Mouse (Mus musculus) cerebellum, postnatal 4 days (tissue): ENCODE data around the gene 9130409I23Rik.

Experiments
- DNase-seq, 2 experiments: peaks; one replicate each; pipeline ENCODE4 v3.0.0; 2022; ENCODE audit warnings: low spot score in 2 of 2, mixed read lengths in 1 of 2

9130409I23Rik gene

DNA sequence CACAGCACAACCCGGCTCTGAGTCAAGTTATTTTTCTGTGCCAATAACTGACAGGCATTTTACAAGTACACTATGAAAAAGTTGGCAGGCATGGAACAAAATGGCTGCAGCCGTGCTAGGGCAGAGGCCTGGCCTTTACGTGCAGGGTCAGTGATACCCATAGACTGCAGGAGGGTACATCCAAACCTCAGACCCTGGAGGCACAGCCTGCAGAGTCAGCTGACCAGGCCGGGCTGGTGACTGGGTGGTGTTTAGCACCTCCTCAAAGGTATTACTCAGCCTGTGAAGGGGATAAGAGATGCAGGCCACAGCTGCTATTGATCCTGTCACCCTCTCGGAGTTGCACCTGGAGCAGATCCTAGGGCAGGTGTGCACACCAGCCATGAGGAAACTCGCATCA lies at the start of gene 9130409I23Rik:
TSS of gene 9130409I23Rik (plus strand) at position 301 of the 400 bp plus-strand sequence.
- no peak for DNase-seq

DNA sequence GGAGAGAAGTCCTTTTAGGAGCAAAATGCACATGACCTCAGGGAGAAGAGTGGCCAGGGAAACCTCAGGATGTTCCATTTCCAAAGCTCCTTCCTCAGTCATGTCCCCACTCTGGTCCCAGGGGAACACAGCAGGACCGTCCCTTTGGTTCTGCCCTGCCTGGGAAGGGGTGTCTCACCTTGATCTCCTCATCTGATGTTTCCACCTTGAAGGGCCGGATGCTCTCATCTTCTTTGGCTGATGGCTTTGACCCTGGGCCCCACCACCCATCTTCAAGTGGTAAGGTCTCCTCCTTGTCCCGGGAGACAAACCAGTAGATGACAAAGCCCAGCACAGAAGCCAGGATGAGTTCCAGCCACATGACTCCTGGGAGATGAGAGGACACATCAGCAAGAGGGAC lies 49.4 kb upstream of the 9130409I23Rik start:
- no peak for DNase-seq

DNA sequence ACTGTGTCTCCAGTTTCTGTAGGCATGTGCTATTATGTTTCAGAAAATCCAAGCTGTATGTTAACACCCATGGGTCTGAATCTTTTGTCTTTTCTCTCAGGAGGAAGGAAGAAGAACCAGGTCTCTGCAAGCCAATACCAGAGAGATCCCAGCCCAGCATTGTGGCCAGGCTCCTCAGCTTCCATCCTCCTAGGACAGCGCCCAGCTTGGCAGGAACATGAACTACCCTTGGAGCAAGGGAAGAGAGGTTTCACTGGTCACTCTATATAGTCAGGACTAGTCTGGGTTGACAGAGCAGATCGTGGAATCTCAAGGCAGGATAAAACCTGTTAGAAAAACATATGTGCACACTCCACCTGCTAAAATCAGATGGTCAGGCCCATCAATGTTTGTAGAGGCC lies 47.2 kb upstream of the 9130409I23Rik start:
- DNase-seq, result no peak

DNA sequence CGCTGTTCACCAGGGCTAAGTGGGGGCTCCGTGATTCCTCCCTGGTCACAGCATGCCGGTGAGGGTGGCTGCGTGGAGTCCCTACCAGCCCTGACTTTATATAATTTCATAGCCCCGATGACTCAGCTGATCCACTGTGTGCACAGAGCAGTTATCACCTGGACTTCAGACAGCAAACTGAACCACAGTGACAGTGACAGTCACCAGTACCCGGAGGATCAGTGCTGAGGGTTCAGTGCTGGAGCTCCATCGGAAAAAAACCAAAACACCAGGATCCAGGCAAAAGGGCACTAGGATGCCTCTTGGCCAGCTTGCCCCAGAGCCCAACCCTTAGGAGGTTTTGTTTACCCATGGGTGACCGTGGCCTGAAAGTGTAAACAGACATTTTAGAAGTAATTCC lies 45.7 kb upstream of the 9130409I23Rik start:
- DNase-seq, result no peak

DNA sequence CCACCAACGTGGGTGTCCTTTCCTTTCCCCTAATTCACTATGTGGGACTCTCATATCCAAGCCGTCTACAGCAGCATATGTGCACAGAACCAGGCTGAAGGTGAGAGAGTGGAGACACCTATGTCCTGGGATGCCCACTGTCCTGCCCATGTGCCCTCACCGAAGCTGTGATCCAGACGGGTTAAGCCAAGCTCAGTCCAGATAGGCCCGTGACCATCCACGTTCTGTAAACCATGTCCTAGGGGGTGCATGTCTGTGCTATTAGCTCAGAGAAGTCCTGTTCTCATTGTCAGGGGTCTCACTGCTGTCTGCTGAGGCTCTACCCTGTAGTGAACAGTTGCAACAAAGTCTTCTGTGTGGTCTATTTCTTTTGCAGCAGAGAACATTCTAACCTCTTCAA lies 43.2 kb upstream of the 9130409I23Rik start:
- DNase-seq, result peak in 1 of 2 experiments; percentile 9

DNA sequence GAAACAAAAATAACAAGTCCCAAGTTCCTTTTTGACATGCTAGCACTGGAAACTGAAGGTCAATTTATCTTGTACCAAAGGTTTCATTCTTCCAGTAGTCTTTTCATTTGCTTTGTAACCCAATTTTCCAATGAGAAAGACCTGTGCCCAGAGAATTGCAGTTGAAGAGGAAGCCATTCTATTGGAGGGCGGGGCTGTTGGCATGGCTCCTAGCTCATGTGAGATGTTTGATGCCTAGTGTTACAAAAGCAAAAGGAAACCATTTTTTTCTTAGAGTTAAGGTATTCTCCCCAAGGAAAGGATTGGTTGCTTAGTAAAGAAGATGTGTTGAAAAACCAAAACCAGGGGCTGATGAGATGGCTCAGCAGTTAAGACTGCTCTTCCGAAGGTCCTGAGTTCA lies 42.8 kb upstream of the 9130409I23Rik start:
- peak in 1 of 2 experiments; percentile 5 for DNase-seq

DNA sequence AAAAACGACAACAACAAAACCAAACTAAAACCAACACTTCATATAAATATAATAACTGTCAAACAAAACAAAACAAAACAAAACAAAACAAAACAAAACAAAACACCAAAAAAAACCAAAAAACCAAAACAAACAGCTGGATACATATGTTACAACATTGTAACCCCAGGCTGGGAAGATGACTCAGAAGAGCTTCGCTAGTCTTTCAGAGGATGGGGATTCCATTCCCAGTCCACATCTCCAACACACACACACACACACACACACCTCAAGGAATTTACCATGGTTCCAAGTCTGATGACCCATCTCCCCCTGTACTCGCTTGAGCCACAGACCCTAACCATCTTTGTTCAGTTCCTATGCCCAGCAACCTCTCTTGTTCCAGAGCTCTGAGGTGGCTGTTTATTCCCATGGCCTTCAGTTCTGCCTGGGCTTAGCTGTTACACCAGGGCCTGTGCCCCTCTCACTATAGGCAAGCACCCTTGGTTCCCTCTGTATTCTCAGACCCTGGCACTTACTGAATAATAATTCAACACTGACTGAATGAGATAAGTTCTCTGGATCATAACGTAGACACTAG lies 41.9 kb upstream of the 9130409I23Rik start:
- no peak for DNase-seq

DNA sequence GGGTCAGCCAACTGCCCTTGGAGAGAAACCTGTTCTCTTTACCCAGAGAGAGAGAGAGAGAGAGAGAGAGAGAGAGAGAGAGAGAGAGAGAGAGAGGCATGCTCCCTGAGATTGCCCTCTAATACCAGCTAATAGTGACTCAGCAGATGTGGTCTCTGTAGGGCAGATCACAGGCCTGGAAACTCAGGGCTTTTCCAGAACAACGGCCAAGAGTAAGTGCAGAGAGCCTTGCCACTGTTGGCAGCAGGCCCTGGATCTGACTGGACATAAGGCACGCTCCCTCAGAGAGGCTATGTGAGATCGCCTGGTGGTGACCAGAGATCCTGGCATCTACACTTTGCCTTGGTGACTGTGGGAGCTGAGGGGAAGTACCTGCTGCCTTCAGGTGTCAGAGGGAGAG lies 41.3 kb upstream of the 9130409I23Rik start:
- DNase-seq, result no peak

DNA sequence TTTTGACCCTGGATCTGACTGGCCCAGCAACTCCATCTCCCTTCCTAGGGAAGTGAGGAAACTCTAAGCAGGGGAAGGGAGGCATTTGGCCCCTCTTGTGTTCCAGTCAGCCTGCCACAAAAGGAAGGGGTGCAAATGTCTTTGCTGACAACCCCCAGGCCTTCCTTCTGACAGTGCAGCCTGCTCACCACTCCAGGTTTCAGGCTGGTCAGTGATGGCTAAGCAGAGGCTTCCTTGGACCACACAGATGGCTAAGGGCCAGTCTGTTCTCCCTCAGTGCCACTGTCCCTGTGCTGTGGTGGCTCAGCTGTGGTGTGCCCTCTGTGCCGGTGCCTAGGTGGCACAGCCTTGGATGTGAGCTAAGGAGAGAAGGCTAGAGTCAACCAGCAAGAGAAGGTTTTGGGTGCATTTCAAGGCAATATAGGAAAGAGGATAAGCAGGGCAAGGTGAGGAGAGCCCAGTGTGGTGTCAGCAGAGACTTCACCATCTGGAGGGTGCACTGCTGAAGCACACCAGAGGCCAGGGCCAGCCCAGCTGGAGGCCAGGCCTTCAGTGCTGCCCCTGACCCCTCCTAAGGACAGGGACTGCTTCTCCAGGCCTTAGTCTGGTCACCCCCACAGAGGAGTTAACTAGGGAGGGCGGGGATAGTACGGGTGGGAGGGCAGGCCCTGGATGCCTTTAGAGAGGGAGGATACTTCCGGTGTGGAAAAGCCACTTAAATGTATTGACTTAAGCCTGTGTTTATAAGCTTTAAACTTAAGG lies 40.7 kb upstream of the 9130409I23Rik start:
- peak in 1 of 2 experiments; percentile 15 for DNase-seq

DNA sequence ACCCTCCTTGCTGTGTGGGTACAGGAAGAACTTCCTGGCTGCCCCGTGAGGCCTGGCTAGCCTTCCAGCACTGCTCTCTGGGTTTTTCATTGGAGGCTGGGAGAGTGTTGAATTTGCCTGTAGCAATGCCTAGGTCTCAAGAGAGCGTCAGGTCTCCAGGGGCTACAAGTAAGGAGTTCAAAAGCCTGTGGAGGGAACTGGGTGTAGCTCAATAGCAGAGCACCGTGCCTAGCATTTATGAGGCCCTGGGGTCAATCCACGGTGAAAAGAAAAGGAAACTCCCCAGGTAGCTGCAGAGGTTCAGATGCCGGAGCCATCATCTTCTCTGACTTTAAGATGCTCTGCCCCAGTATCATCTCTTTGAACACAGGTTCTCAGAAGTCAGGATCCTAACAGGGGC lies 39.4 kb upstream of the 9130409I23Rik start:
- no peak for DNase-seq

DNA sequence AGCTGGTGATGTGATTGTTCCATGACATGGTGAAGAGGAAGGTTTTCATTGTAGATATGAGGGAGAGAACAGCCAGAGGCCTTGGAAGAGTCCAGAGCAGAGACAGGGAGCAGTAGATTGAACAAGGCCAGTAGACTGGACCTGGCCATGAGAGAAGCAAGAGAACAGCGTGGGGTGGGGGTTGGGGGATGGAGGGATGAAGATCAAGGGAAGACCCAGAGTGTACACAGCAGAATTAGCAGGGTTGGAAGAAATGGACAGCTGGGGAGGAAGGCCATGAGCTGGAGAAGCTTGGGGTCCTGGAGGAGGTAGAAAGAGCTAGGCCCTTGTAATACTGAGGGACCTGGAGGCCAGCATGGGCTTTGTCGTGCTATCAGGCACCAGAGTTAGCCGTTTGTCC lies 38.6 kb upstream of the 9130409I23Rik start:
- no peak for DNase-seq

DNA sequence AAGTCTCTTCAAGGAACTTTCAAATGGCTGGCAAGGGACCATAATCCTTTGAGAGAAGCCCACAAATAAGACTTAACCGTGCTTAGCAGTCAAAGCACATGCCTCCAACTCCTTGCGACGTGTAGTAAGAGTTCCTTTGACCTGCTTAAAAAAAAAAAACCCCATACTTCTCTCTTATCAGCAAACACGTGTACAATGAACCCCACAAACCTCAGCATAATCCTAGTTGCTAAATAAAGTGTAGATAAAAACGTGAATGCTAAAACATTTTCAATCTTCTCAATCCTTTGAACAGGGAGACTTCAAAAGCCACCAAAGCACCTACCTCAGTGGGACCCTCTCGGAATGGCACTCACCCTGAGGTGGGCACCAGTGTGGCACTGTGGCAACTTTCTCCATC lies 37.6 kb upstream of the 9130409I23Rik start:
- DNase-seq, result no peak

DNA sequence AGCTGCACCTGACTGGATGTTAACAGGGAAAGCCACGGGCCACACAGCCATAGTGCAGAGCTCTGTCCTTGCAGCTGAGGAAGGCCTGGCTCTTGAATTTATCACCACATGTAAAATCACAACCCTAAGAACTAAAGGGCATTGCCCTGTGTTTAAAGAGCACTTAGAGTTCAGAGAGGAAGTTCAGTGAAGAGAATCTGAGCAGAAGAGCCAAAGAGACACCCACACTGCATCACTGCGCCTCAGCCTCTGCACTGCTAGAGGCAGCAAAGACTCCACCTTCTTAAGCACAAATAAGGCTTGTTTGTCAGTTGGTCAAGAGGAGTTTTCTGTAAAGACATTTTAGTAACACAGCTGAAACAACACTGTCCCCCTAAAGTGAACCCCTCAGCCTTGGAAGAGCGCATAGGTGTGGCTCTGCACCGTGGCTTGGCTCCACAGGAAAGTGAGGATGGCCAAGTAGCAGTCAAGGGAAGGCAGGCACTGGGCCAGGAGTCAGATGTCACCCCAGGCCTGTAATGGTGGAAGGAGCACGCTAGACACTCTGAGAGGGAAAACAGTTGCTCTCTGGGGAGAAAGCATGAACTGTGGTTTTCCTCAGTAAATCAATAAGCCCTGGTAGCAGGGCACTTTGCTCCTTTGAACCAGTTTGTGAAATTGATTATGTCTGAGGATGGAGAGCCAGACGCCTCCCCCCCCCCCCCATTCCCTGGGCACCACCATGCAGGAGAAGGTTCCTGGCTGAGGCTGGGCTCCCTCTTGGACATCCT lies 36.1 kb upstream of the 9130409I23Rik start:
- DNase-seq, result peak in 1 of 2 experiments; percentile 38

DNA sequence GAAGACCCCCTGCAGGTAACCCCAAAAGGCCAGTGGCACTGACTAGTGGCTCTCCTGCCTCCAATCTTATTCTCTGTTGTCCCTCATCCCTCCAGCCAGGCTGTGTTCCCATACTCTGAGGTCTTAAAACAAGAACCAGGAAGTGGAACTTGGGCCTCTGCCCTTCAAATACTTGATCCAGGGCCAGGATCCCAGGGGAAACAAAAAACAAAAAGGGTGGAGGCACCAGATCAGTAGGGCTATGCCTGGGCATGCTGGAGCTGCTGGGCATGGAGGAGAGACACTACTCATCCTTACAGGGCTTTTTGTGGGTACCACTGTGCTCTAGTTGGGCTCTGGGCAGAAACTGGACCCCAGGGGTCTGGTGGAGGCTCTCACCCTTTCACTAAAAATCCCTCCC lies 35.5 kb upstream of the 9130409I23Rik start:
- no peak for DNase-seq

DNA sequence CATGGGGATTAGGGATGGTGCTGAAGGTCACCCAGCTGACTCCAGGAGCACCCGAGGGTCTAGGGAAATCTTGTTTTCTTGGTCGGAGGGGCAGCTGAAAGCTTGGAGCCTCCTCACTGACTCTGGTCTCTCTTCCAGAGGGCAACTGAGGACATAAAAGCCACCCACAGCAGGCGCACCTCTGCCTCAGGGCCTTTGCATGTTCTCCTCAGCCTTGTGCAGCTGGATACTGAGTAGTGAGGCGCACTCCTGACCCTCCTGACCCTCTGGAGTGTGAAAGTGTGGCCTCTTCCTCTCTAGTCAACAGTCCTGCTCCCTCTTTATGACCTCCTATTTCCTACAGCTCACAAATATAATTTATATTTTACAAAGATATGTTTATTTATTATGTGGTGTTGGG lies 35.0 kb upstream of the 9130409I23Rik start:
- no peak for DNase-seq

DNA sequence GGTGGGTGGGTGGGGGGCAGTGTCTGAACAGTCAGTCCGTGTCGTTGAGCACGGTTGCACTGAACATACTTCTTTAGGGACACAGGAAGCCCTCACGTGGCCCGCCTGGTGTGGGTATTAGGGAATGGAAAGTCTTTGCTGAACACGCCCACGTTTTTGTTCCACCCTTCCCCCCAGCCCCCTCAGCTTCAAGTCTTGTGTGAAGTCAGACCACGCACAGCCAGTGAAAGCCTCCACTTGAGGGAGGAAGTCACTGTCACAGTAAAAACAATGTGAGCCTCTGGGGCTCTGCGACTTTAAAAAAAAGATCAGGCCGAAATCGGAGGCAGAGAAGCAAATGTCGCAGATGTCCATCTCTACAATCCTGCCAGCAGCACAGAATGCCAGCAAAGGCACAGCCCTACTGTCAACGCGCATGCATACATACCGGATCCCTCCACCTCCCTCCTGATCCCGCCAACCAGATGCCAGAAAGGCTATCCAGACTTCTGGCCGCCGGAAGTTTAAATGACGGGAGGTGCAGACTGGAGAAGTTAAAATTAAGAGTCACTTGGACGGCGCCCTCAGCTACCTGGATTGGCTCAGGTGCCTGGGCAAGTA lies 34.4 kb upstream of the 9130409I23Rik start:
- DNase-seq, result peak in 1 of 2 experiments; percentile 50

DNA sequence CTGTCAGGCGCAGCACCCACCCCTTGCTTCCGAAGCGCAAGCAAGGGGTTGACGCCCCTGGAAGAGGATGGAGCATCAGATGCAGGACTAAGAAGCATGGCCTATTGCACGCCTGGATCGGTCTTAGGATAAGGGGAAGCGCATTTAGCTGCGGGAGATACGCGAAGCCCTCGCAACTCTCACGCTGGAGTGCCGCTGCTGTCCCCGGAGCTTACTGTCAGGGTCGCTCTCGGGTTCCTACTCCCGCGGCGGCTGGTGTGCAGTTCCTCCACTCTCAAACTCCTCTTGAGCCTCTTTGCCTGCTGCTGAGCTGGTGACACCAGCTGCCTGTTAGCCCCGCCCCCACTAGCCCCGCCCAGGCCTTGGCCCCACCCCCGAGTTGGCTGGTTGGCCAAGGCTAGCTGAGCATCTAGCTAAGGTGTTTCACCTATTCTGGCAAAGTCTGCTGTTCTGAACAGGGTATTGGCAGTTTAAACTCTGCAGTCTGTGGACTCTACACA lies 33.8 kb upstream of the 9130409I23Rik start:
- peak; percentile 47 to 69 for DNase-seq

DNA sequence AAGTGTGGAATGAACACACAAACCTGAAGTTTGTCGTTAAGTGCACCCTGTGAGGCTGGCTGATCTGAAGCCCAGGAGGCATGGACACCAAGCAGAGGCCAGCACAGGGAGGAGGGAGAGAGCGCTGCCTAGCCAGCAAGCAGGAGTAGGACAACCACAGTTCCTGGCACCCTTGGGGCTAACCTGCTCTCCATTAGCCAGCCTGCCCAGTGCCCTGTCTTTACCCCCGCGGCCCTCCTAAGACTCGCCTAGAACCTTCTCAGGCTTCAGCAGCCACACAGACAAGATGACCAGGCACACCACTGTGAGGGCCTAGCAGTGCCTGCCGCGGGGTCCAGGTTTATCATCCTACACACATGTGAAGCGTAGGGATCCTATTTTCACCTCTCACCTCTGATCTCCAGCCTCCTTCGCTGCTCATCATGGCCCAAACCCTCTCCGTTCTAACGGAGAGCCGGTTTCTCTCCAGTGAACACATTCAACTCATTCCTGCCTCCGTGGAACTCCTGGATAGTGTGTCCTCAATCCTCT lies 33.1 kb upstream of the 9130409I23Rik start:
- no peak for DNase-seq

DNA sequence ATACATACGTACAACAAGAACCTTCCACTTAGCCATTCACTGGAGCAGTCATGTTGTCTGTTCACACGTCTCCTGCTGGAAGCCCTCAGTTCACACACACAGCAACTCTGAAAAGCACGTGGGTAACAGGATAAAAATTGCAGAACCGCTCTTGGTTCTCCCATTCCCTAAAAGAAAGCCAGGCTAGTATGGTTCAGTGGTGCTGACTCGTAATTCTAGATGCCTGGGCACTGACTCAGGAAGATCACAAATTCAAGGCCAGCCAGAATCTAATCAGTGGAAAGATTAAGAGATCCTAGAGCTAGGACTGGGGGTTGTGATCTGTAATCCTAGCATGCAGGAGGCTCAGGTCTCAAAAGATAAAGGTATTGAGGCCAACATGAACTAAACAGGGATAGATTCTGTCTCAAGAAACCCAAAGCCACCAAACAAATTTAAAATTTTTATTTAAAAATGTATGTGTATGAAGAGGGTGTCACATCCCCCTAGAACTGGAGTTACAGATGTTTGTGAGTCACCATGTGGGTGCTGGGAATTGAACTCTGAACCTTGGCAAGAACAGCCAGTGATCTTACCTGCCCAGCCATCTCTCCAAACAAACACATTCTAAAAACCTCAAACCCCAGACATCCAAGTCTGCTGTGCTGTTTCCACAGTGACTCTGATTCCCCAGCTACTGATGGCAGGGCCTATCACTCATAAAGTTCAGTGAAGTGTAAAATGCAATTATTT lies 30.1 kb upstream of the 9130409I23Rik start, which contains the start of gene Ephx1:
TSS of gene Ephx1 (minus strand) at position 149 of the 732 bp plus-strand sequence.
- DNase-seq, result no peak

DNA sequence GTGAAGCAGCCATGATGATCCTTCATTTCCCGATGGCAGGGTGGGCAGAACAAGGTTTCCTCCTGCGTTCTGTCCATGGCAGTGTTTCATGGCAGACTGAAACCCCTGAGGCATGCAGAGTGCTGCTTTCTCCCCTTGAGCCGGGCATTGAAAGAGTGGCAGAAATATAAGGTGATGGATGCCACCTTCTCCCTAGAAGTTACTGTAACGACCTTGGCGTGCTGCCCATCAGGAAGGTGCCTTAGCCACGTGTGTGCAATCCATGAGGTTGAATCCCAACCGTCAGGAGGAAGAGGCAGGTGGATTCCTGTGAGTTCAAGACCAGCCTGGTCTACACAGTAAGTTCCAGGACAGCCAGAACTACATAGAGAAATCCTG lies 29.6 kb upstream of the 9130409I23Rik start:
- no peak for DNase-seq

DNA sequence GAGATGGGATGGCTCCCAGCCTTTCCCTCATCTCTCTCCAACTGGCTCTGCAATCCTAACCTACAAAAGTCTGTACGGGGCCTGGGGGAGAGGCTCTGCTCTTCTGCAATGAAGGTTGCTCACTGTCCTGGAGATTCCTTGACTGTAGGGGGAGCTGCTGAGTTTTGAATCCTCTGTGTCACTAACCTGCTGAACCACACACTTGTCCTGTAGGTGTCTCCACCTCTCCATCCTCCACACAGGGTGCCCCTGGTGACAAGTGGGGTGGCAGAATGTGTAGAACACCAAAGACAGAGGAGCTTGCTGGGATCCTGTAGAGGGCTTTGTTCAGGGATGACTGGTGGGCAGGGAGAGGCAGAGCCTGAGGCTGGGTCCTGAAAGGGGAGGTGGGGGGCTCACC lies 28.8 kb upstream of the 9130409I23Rik start:
- DNase-seq, result peak in 1 of 2 experiments; percentile 54
